Comparison of ENCODE assay signal across 13 mouse cellular contexts in genomic region chr8:111720115-111720544, GRCm38 (mm10). TPM values are rescaled to one million over a fixed set of nuclear protein-coding genes. Genes with fewer than 3 reads are reported as not detected.
DNase-seq lines count a peak whose midpoint lies in the region; ATAC-seq and TF ChIP-seq lines count a peak whose summit lies in the region.
"Had no signal": no experiment of that assay in that cellular context is flagged by ENCODE, and none has a peak within 500 bp of the region (broad histone marks: within the 10 kb centered on the region; RNA-seq: fewer than 3 reads in every experiment).

No protein-coding gene starts in this region.

- 42% methylated on average over 4 of the region's 4 CpGs for WGBS in heart, embryonic 14.5 days
- WGBS in midbrain, embryonic 12.5 days = 75% methylated on average over 4 of the region's 4 CpGs
- 80% methylated on average over 4 of the region's 4 CpGs for WGBS in midbrain, embryonic 11.5 days

- CTCF ChIA-PET in Patski (lab: Charles Lee) = interaction anchor here (1.5 to 1.6 kb wide), 2 partner anchors 15 to 85 kb away, joined by 3 to 5 read pairs; no protein-coding TSS in a partner anchor

- no peak overlapping the region for H3K4me2 ChIP-seq in heart, embryonic 14.5 days (ENCODE audit: low read length)
- no peak overlapping the region for H3K4me2 ChIP-seq in midbrain, embryonic 12.5 days (replicated peaks)
- no peak overlapping the region for H3K4me2 ChIP-seq in midbrain, embryonic 11.5 days
- H3K4me2 ChIP-seq: liver, embryonic 15.5 days had no signal

- no peak for DNase-seq in heart, postnatal 10 days
- DNase-seq in midbrain, embryonic 11.5 days (ENCODE audit: low spot score, missing footprints) = no peak
- no peak for DNase-seq in Patski (ENCODE audit: low read depth, low spot score)
- DNase-seq in retina, embryonic 14.5 days (ENCODE audit: low spot score) = peak; percentile 57
- DNase-seq in ovary, adult 18-20 months (ENCODE audit: low spot score) = no peak

- no peaks in the 10 kb centered on the region for H3K27me3 ChIP-seq in heart, embryonic 14.5 days (ENCODE audit: control insufficient read depth, insufficient read depth, low read length)
- H3K27me3 ChIP-seq in midbrain, embryonic 12.5 days = no peaks in the 10 kb centered on the region
- H3K27me3 ChIP-seq in midbrain, embryonic 11.5 days (ENCODE audit: control insufficient read depth, insufficient read depth, low read length) = no peaks in the 10 kb centered on the region
- H3K27me3 ChIP-seq in Patski = no peaks in the 10 kb centered on the region

- H3K4me1 ChIP-seq in heart, embryonic 14.5 days (ENCODE audit: control insufficient read depth in 2 of 2, insufficient read depth in 2 of 2, low read length in 2 of 2) = peaks cover 46 to 67% of the 10 kb centered on the region in 2 experiments
- peaks cover 32% of the 10 kb centered on the region for H3K4me1 ChIP-seq in midbrain, embryonic 12.5 days
- H3K4me1 ChIP-seq in midbrain, embryonic 11.5 days (ENCODE audit: control insufficient read depth, insufficient read depth, low read length) = peaks cover 24% of the 10 kb centered on the region

- H3K9me3 ChIP-seq in heart, embryonic 14.5 days (ENCODE audit: control insufficient read depth, low read length) = no peaks in the 10 kb centered on the region
- no peaks in the 10 kb centered on the region for H3K9me3 ChIP-seq in midbrain, embryonic 12.5 days
- H3K9me3 ChIP-seq in midbrain, embryonic 11.5 days (ENCODE audit: control insufficient read depth, low read length) = no peaks in the 10 kb centered on the region
- H3K9me3 ChIP-seq: liver, embryonic 15.5 days had no signal

- intact Hi-C loops in heart, postnatal 10 days (cut with DNase I) = no loop called here

- in situ Hi-C loops in Patski (cut with MboI; ENCODE audit: low pct_unique_long_range_greater_than_20kb) = no loop called here

- no peak for ATAC-seq in heart, embryonic 14.5 days (ENCODE audit: insufficient number of reproducible peaks, insufficient read depth, low FRiP score, low read depth)
- ATAC-seq in midbrain, embryonic 12.5 days (ENCODE audit: low FRiP score, low read depth) = no peak
- no peak for ATAC-seq in midbrain, embryonic 11.5 days (ENCODE audit: low FRiP score)
- peak; percentile 40 for ATAC-seq in Patski
- ATAC-seq in megakaryocyte, adult 5-6 weeks (ENCODE audit: poor library complexity, severe bottlenecking) = no peak

- no peak for TF ChIP-seq CTCF in Patski (IDR thresholded peaks at IDR 0.05)

- H3K27ac ChIP-seq in heart, embryonic 14.5 days (replicated peaks in 1 of 2; ENCODE audit: control insufficient read depth in 1 of 2, insufficient read depth in 1 of 2, low read depth in 2 of 2, low read length in 2 of 2) = peak overlapping the region; percentile 12 to 50; a peak in 2 of 4 replicates
- 0 out of 2 replicates have a peak overlapping the region, but pooled peaks have one; percentile 6 for H3K27ac ChIP-seq in midbrain, embryonic 12.5 days (replicated peaks)
- no peak overlapping the region for H3K27ac ChIP-seq in midbrain, embryonic 11.5 days (ENCODE audit: low read depth, low read length)
- H3K27ac ChIP-seq: liver, embryonic 15.5 days had no signal

- POLR2A ChIA-PET in Patski (lab: Charles Lee) = interaction anchor here (0.7 to 1.3 kb wide), 3 partner anchors 10 to 108 kb away, joined by 3 to 4 read pairs (median 3); no protein-coding TSS in a partner anchor

- peaks cover 37% of the 10 kb centered on the region for H3K36me3 ChIP-seq in heart, embryonic 14.5 days (ENCODE audit: control insufficient read depth, insufficient read depth, low read length)
- peaks cover 25% of the 10 kb centered on the region for H3K36me3 ChIP-seq in midbrain, embryonic 12.5 days
- peaks cover 10% of the 10 kb centered on the region; the same call in 1 of the 2 replicates for H3K36me3 ChIP-seq in midbrain, embryonic 11.5 days (ENCODE audit: control insufficient read depth, insufficient read depth, low read length)

- no peak overlapping the region; the same call in 1 of the 2 replicates for H3K9ac ChIP-seq in heart, embryonic 14.5 days (ENCODE audit: low read length)
- no peak overlapping the region for H3K9ac ChIP-seq in midbrain, embryonic 12.5 days (replicated peaks)
- H3K9ac ChIP-seq in midbrain, embryonic 11.5 days (ENCODE audit: low read length) = no peak overlapping the region
- H3K9ac ChIP-seq: liver, embryonic 15.5 days had no signal

- H3K4me3 ChIP-seq in heart, embryonic 14.5 days (ENCODE audit: control insufficient read depth in 1 of 2, insufficient read depth in 1 of 2, low read depth in 1 of 2, low read length in 2 of 2) = no peak overlapping the region
- H3K4me3 ChIP-seq in midbrain, embryonic 12.5 days = no peak overlapping the region
- no peak overlapping the region for H3K4me3 ChIP-seq in midbrain, embryonic 11.5 days (ENCODE audit: low read depth, low read length)
- H3K4me3 ChIP-seq: erythroblast, embryonic 14.5 days; liver, embryonic 15.5 days had no signal

RNA-seq across cellular contexts. Expression of gene Bcar1, which starts 23.5 kb away (rescaled TPM):
- 49.5 and 50.8 TPM in 2 replicates for polyA plus RNA-seq in heart, embryonic 14.5 days (2014; fragmentation: Nextera tagmentation; extraction: Ambion mirVana)
- 10 to 100 TPM; 48.0 to 54.2 TPM for total RNA-seq in heart, postnatal 10 days (2021)
- 52.4 and 53.8 TPM in 2 replicates for polyA plus RNA-seq in midbrain, embryonic 12.5 days (2016; fragmentation: Nextera tagmentation; extraction: Ambion mirVana)
- 36.2 and 42.1 TPM in 2 replicates for polyA plus RNA-seq in midbrain, embryonic 11.5 days (2014; fragmentation: Nextera tagmentation; extraction: Ambion mirVana)
- polyA plus RNA-seq in Patski (2021) = 156 TPM
- total RNA-seq in megakaryocyte, adult 5-6 weeks (2015) = 0.21 TPM in 1 of 2 replicates, not detected in the other
- not detected in 2 replicates for total RNA-seq in megakaryocyte, adult 5-6 weeks (2017)

RNA-seq across cellular contexts. Expression of gene Ctrb1, which starts 29.3 kb away (rescaled TPM):
- polyA plus RNA-seq in heart, embryonic 14.5 days (2014; fragmentation: Nextera tagmentation; extraction: Ambion mirVana) = not detected in 2 replicates
- under 1 TPM in 1 of 2 experiments, not detected in 1; 0.40 TPM for total RNA-seq in heart, postnatal 10 days (2021)
- not detected in 2 replicates for polyA plus RNA-seq in midbrain, embryonic 12.5 days (2016; fragmentation: Nextera tagmentation; extraction: Ambion mirVana)
- polyA plus RNA-seq in midbrain, embryonic 11.5 days (2014; fragmentation: Nextera tagmentation; extraction: Ambion mirVana) = not detected in 2 replicates
- not detected for polyA plus RNA-seq in Patski (2021)
- not detected in 2 replicates for total RNA-seq in megakaryocyte, adult 5-6 weeks (2015)
- not detected in 2 replicates for total RNA-seq in megakaryocyte, adult 5-6 weeks (2017)
- total RNA-seq: heart, adult 18-20 months; layer of hippocampus, adult 18-20 months had no signal
- polyA plus RNA-seq: erythroblast, embryonic 14.5 days; neural tube, embryonic 11.5 days had no signal
